Mouse (Mus musculus) retina, postnatal 7 days (tissue): ENCODE data around the gene Copz1.
"Not testable (repeated sequence)": the region's sequence is repeated elsewhere in the genome, so short reads cannot be mapped to it uniquely, and the experiment has no call there.

Experiments
- DNase-seq: peaks from one replicate; pipeline ENCODE4 v3.0.0-alpha.2; 2012; ENCODE audit warnings: low read depth, low spot score

Copz1 gene

GRCm38 (mm10) chr15:103251595-103251994 is 20.9 kb upstream of the Copz1 start:
- DNase-seq = no peak

DNA sequence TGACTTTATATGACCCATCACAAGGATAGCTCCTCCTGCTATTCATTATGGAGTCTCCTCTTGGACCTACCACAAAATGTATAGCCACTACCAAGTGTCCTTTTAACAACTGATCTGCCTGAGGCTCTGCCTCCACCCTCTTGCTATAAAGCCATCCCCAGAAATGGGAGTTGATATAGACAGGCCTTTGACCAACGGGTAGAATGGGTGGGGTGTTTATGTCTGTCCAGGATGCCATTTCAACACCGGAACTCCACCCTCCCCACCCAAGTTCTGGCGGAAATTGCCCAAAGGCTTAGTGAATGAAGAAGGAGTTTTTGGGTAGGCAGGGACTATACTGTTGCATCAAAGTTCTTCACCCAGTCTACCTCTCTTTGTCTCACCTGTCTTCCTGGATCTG is 19.9 kb upstream of the Copz1 start:
- DNase-seq = no peak

- DNase-seq = no peak
Measured at GRCm38 (mm10) chr15:103253352-103253751, 19.2 kb upstream of the Copz1 start.

DNA sequence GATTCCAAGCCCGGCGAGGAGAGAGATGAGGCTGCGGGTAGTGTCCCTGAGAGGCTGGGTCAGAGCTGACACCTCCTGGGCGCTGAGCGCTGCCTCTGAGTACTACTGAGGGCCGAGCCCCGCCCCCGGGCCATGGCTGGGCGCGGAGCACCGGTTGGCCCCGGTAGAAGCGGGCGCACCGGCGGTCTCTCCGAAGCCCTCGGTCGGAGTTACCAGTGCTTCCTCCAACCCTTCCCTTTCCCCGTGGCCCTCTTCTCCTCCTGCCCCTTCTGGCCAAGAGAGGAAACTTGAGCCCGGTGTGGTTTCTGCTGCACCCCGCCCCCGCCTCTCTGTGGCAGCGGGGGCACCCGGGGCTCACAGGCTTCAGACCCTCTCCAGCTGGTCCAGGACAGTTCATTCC is 17.3 kb upstream of the Copz1 start:
- DNase-seq = no peak

DNA sequence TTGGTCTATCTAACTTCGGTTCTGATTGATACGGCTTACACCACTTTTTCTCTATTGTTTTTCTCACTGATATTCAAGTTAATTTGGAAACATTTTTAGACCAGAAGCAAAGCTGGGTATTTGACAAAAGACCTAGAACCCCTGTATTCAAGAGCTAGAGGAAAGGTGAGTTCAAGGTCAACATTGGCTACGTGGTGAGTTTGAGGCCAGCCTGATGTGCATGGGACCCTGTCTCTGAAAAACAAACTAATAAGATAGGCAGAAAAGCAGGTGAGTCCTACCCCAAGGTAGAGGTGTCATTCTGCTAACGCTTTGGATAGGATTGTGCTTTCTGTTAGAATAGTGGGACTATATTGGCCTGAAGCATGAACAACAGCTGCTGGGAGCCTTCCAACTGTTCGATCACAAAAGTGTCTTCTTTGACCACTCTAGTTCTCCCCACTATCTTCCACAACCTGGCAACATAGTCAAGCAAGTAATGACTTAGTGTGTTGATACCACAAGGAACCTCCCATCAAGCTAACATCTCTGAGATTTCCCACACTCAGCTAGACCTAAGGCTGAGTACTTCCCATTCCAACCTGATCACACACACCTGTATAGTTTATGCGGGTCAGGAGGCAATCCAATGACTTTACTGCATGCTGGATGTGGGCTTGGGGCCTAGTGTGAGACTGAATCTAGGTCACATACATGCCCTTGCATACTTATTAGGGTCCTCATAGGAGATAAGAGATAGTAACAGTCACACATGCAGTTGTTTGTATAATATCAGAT is 16.1 kb upstream of the Copz1 start:
- no peak for DNase-seq

DNA sequence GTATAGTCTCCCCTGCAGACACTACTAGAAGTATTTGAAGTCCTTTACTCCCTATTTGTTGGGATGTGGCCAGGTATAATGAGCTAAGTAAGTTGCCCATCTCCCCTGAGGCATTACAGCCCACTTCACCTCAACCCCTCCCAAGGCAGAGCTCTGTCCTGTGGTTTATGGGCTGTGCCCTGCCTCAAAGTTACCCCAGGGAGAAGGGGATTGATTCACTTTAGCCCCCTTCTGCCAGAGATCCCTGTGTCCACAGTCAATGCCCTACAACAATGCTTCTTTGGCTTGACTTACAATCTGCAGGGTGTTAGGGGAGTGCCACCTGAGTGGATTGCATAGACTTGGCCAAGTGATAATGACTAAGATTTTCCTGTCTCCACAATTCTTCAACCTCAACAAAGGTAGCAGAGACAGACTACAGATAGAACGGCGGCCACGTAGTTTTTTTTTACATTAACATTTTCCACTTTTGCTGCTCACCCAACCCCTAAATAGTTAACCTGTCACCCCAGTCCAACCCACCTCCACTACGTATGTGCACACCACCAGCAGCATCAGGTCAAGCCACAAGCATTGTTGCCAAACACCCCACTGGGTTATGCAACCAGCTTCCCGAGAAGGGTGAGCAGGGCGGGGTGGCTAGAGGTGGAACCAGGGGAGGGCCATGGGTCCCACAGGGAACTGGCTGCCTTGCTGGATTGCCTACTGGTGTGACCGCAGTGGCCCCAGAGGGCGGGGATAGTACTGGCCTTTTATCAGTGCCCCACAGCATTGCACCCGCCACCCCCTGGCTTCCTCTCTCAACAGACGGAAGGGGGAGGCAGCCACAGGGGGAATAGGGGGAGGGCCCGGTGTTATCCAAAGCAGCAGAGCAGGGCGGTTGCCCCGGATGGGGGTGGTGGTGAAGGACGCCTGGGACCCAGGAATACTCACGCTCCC is 14.5 kb upstream of the Copz1 start, which contains the start of gene Nfe2:
Nfe2 (minus strand) TSS at position 614 of the 939 bp plus-strand sequence.
- DNase-seq = no peak

DNA sequence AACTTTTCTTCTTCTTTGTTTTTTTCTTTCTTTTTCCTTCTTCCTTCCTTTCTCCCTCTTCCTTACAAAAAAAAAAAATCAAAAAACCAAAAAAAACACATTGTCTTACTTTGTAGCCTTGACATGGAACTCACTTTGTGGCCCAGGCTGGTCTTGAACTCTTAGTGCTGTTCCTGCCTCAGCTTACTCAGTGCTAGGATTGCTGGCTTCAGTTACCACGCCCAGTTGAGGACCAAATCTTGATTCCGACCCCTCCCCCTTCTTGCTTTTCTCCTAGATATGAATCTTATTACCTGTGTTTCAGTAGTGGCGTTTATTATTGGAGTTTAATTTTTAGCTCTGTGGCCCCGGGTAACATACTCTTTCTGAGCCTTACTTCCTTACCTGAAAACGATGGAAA is 13.4 kb upstream of the Copz1 start:
- DNase-seq = no peak

GRCm38 (mm10) chr15:103259989-103260388 is 12.5 kb upstream of the Copz1 start:
- DNase-seq = no peak

DNA sequence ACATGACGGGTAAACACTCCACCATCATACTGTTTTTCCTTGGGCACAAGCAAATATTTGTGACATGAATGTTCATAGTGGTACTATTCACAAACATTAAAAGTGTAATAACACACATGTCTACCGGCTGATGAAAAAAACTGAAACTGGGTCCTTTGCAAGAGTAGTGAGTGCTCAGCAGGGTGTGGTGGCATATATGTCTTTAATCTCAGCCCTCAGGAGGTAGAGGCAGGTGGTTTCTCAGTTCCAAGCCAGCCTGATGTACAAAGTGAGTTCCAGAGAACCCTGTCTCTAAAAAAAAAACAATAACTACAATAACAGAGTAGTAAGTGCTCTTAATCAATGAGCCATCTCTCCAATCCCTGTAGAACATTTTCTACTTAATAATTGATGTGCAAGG is 7.7 kb upstream of the Copz1 start:
- DNase-seq = no peak

DNA sequence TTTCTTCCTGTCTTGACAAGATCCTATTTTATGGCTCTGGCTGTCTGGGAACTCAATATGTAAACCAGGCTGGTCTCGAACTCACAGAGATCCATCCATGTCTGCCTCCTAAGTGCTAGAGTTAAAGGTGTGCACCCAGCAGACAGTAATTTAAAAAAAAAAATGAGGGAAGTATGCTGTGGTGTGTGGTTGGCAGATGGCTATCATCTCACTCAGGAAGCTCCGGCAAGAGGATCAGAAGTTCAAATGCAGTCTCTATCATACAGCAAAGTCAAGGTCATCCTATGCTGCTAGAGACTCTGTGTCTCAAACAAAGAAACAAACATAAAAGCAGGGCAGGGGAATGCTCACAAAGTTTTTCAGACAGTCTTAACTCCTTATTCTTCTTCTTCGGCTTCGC is 3.6 kb upstream of the Copz1 start:
- no peak for DNase-seq

- not testable (repeated sequence) for DNase-seq
Measured at GRCm38 (mm10) chr15:103275943-103276342, 3.4 kb downstream of the Copz1 start.

DNA sequence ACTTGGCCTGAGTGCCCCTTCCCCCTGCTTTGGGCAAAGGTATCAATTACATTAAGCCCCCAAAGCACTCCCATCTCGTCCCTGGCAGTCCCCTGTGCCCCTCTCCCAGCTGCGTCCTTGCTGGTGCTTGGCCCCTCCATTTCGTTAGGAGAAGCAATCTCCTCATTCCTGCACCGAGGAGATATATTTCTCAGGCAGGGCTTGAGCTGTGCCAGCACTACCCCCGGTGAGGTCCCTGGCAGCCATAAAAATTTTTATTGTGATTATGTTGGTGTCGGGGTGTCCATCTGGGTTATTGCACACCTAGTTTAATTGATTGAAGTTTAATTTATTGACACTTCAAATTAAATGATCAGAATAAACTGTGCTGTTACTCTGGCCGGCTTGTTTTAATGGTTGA is 5.4 kb downstream of the Copz1 start:
- no peak for DNase-seq

DNA sequence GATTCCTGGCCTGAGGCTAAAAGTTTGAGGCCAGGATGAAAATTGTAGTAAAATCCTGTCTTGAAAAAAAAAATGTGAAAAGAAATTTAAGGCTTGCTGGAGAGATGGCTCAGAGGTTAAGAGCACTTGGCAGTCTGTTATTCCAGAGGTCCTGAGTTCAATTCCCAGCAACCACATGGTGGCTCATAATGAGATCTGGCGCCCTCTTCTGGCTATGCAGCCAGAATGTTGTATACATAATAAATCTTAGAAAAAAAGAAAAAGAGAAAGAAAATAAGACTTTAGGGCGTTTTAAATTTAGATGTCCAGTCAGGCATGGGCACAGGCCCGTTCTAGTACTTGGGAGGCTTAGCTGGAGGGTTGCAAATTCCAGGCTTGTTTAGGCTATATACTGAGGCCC is 7.2 kb downstream of the Copz1 start:
- no peak for DNase-seq

DNA sequence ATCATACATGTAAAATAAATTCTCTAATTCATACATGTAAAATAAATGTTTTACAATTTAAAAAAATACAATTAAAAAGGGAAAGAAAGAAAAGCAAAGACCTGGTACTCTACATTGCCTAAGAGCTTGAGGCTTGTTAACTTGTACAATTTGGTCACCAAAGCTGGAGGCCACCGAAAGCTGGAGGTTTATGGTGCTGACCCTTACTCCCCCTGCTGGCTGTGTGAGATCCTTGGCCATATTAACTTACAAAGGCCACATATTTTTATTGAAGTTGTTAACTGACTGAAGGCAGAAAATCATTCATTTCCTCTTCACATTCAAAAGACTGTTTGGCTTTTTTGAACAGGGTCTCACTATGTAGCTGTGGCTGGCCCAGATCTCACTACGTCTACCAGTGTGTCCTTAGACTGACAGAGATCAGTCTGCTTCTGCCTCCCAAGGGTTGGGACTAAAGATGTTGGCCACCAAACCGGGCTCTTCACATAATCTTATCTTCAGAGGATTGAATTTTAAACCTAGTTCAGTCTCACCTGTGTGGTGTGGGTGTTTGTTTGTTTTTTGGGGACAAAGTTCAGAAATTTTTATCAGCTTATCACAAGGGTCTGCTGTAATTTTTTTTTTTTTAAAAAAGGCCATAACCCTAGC is 8.4 kb downstream of the Copz1 start:
- no peak for DNase-seq

- DNase-seq = no peak
Measured at GRCm38 (mm10) chr15:103281465-103282205, 9.1 kb downstream of the Copz1 start.

- DNase-seq = no peak
Measured at GRCm38 (mm10) chr15:103284066-103284465, 11.6 kb downstream of the Copz1 start.

DNA sequence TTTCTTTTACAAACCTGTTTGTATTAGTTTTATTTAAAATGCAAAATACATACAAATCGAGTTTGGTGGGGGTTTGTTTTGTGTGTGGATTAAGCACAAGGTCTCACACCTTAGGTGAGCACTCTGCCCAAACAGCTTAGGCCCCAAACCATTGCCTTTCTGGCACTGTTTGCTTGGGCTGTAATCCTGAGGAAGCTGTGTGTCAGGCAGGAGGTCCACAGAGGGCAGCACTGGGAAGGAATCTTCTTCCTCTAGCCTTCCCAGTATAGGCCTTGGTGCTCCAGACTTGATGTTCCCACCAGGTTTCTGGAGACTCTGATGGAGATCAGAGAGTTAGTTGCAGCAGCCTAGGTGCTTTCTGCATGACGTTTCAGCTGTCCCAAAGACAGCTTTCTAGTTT is 12.1 kb downstream of the Copz1 start:
- no peak for DNase-seq

GRCm38 (mm10) chr15:103285778-103286417 is 13.4 kb downstream of the Copz1 start:
- DNase-seq = no peak

DNA sequence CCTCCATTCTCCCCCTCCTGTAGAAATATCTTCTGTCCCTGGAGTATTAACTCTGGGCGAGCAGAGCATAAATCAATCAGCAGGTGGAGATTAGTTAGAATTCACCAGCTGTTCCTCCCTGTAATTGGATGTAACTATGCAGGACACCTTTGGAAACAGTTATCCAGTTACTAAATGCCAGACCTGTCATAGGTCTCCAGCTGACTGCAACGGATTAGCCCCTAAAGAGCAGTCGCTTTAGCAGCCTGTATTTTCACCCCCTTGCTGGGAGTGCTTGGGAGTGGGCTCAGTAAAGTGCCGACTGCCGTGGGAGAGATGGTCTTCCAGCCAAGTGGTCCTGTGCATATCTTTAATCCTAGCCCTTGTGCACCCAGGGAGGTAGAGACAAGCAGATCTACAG is 17.1 kb downstream of the Copz1 start:
- no peak for DNase-seq

DNA sequence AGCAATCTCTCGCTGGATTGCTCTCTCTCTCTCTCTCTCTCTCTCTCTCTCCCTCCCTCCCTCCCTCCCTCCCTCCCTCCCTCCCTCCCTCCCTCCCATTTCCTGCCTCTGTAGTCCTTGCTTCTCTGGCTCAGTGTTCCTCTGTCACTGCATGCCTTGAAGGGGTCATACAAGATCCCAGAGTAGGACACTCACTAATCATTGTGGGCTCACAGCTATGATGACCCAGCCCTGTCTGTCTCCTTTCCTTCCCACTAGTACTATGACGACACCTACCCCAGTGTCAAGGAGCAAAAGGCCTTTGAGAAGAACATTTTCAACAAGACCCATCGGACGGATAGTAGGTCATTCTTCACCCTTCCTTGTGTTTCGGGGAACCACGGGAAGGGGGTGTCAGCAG is 17.9 kb downstream of the Copz1 start:
- DNase-seq = no peak

- DNase-seq = no peak
Measured at GRCm38 (mm10) chr15:103290843-103291242, 18.3 kb downstream of the Copz1 start.
